Mouse (Mus musculus) kidney, postnatal 0 days (tissue): ENCODE data around the gene Tnrc6b. TPM values are rescaled to one million over a fixed set of nuclear protein-coding genes. Genes with fewer than 3 reads are reported as not detected.
"Not testable (repeated sequence)": the region's sequence is repeated elsewhere in the genome, so short reads cannot be mapped to it uniquely, and the experiment has no call there.

ENCODE experiments used
- ATAC-seq: fragments of 200-750 bp; cut with Nextera tagmentation; replicated peaks from 2 replicates; pipeline ENCODE4 v1.8.0; 2017; ENCODE audit warnings: low read depth, moderate number of reproducible peaks, moderate TSS enrichment, moderate library complexity; ENCODE audit not compliant: low FRiP score
- DNase-seq: peaks from one replicate; pipeline ENCODE4 v3.0.0-alpha.2; 2016; ENCODE audit warnings: low spot score
- H3K27ac ChIP-seq: fragments of 300-500 bp; sonication (generic); 2 replicates; pipeline ENCODE4 v1.5.1; 2014; ENCODE audit warnings: mild to moderate bottlenecking
- H3K27me3 ChIP-seq: fragments of 300-500 bp; sonication (generic); 2 replicates; pipeline ENCODE4 v1.6.1; 2014; ENCODE audit warnings: low read length, mixed read lengths; ENCODE audit not compliant: insufficient read depth
- H3K36me3 ChIP-seq: fragments of 300-500 bp; sonication (generic); 2 replicates; pipeline ENCODE4 v1.6.1; 2014; ENCODE audit warnings: low read length, mixed read lengths; ENCODE audit not compliant: insufficient read depth
- H3K4me1 ChIP-seq: fragments of 300-500 bp; sonication (generic); replicated peaks from 2 replicates; pipeline ENCODE4 v1.6.1; 2014; ENCODE audit warnings: antibody characterized with exemption, low read length, mixed read lengths; ENCODE audit not compliant: insufficient read depth
- H3K4me2 ChIP-seq: fragments of 300-500 bp; sonication (generic); 2 replicates; pipeline ENCODE4 v1.6.1; 2014; ENCODE audit warnings: mild to moderate bottlenecking, low read length, moderate library complexity, mixed read lengths
- H3K4me3 ChIP-seq: fragments of 300-500 bp; sonication (generic); replicated peaks from 2 replicates; pipeline ENCODE4 v1.5.1; 2014; ENCODE audit warnings: low read depth, low read length
- H3K9ac ChIP-seq: fragments of 300-500 bp; sonication (generic); 2 replicates; pipeline ENCODE4 v1.6.1; 2014; ENCODE audit warnings: low read depth, low read length
- H3K9me3 ChIP-seq: fragments of 300-500 bp; sonication (generic); replicated peaks from 2 replicates; pipeline ENCODE4 v1.6.1; 2016; ENCODE audit warnings: low read length, inconsistent platforms, mixed read lengths
- CTCF ChIP-seq: IDR thresholded peaks from 2 replicates; pipeline ENCODE4 v1.5.1; 2016; ENCODE audit warnings: antibody characterized with exemption, low read depth, mild to moderate bottlenecking, moderate library complexity
- WGBS: fragments of 180-500 bp; shearing (Covaris S2); extraction: QIAGEN DNeasy Blood & Tissue Kit; methylation state at CpG from one replicate; pipeline ENCODE4 v1.1.7; 2014; 5-methylcytosine and 5-hydroxymethylcytosine counted together
- polyA plus RNA-seq: library from polyadenylated mRNA; unstranded; fragments of >200 nt; fragmentation: Nextera tagmentation; extraction: Ambion mirVana; gene quantifications from 2 replicates; pipeline ENCODE4 v1.2.1, GENCODE M21; 2015

Tnrc6b gene
- polyA plus RNA-seq, 1 experiment from 2014 or later: 11.2 TPM

DNA sequence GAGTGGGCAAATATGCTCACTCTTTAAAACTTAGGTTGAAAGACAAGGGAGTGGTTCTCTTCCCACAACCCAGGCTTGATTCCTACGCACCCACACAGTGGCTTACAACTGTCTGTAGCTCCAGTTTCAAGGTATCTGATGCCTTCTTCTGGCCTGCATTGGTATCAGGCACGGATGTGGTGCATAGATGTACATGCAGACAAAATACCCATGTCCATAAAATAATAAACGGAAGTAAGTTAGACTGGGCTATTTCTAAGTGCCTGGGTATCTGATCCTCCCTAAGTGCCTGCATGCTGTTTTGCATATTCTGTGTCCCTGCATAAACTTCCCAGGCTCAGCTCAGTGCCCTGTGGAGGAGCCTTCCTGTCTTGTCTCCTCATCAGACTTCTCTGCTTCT, 20.4 kb downstream of the Tnrc6b start:
- WGBS: 42% methylated on average over 3 of the region's 3 CpGs
- H3K27me3 ChIP-seq: no peaks in the 10 kb centered on the region
- DNase-seq: no peak
- TF ChIP-seq CTCF: no peak
- peaks cover 7% of the 10 kb centered on the region; the same call in 1 of the 2 replicates for H3K4me1 ChIP-seq
- peak overlapping the region; percentile 50; the same call in 1 of the 2 replicates for H3K27ac ChIP-seq
- no peak overlapping the region for H3K4me3 ChIP-seq
- no peaks in the 10 kb centered on the region for H3K9me3 ChIP-seq
- no peak for ATAC-seq
- H3K4me2 ChIP-seq: no peak overlapping the region
- H3K9ac ChIP-seq: no peak overlapping the region
- no peaks in the 10 kb centered on the region for H3K36me3 ChIP-seq

DNA sequence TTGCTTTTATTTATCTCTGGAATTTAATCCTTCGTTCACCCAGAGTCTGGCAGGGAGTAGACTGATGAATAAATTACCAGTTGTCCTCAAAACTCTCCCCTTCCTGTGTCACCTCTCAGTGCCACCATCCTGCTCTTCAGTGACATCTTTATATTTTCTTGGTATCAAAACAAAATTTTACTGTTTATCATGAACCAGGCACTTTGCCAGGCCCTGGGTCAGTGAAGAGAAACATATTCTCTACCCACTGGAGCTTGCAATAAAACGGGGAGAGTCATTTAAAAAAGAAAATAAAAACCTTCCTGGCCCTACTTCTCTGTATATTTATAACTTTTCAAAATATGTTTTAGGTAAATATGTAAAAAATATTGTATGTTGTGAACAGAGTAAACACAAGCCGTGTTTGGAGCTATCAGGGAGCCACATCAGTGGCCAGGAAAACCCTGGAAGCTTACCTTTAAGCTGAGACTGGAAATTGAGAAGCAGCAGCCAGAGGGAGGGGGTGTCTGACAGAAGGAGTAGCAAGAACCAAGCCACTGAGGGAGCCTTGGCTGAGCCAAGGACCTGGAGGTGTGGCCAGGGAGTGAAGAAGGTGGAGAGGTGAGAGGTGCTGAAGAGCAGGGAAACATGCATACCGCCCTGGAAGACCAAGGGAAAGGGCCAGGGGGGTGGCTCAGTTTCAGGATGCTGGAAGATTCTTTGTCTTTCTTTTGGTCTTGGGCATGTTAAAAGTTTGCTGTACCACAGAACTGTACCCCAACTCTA, 21.3 kb downstream of the Tnrc6b start:
- Histone ChIP-seq H3K9ac (no peak overlapping the region), H3K36me3 (no peaks in the 10 kb centered on the region), H3K27me3 (no peaks in the 10 kb centered on the region), H3K9me3 (no peaks in the 10 kb centered on the region), H3K4me3 (no peak overlapping the region), H3K27ac (0 out of 2 replicates have a peak overlapping the region, but pooled peaks have one; percentile 50), H3K4me2 (no peak overlapping the region), H3K4me1 (peaks cover 7% of the 10 kb centered on the region; the same call in 1 of the 2 replicates)
- 12% methylated on average over 4 of the region's 4 CpGs for WGBS
- peak; percentile 64 for DNase-seq
- no peak for TF ChIP-seq CTCF
- no peak for ATAC-seq

DNA sequence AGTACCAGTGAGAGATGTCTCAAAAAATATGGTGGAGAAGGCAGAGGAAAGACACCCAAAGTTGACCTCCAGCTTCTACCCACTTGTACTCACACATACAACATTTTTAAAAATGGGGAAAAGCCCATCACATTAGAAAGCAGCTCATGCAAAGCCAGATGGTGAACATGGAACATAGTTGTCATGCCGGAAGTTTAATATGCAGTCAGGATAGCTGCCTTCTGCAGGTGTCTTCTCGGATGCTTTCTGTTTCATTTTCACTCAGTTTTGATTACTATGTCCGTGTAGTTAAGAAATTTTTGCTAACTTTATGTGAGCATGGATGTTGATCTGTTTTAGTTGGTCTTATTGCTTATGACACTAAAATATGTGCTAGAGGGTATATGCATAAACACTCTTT, 24.2 kb downstream of the Tnrc6b start:
- H3K36me3 ChIP-seq: no peaks in the 10 kb centered on the region
- H3K27me3 ChIP-seq: no peaks in the 10 kb centered on the region
- no peak for TF ChIP-seq CTCF
- H3K9me3 ChIP-seq: no peaks in the 10 kb centered on the region
- peaks cover 7% of the 10 kb centered on the region; the same call in 1 of the 2 replicates for H3K4me1 ChIP-seq
- 91% methylated on average over 3 of the region's 3 CpGs for WGBS
- H3K4me2 ChIP-seq: no peak overlapping the region
- no peak overlapping the region for H3K4me3 ChIP-seq
- no peak for DNase-seq
- ATAC-seq: no peak
- H3K27ac ChIP-seq: no peak overlapping the region
- H3K9ac ChIP-seq: no peak overlapping the region

DNA sequence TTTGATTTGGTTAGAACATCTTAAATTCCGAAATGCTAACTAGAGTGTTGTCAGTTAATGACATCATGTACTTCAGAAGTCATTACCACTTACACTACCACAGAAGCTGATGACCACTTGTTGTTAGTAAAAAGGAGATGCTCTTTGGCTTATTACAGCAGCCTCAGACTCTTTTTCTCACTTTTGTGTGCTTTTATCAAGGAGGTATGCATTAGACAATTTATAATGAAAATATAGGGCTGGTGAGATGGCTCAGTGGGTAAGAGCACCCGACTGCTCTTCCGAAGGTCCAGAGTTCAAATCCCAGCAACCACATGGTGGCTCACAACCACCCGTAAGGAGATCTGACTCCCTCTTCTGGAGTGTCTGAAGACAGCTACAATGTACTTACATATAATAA, 24.6 kb downstream of the Tnrc6b start:
- not testable (repeated sequence) for H3K4me3 ChIP-seq, DNase-seq, H3K9me3 ChIP-seq, H3K9ac ChIP-seq, H3K27ac ChIP-seq, H3K4me2 ChIP-seq, H3K4me1 ChIP-seq, H3K36me3 ChIP-seq, ATAC-seq, H3K27me3 ChIP-seq
- WGBS: 90% methylated on average over 3 of the region's 4 CpGs

DNA sequence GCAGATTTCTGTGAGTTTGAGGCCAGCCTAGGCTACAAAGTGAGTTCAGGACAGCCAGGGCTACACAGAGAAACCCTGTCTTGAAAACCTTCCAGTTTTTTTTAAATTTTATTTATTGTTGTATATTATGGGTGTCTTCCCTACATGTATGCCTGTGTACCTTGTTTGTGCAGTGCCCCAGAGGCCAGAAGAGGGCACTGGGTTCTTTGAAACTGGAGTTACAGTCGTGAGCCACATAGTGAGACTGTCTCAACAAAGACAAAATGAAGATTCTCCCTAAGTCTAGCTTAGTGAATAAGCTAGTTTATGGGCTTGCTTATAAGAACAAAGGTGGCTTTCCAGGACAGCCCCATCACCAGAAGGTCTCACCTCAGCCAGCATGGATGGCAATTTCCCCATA, 25.4 kb downstream of the Tnrc6b start:
- no peak for DNase-seq
- no peak for ATAC-seq
- Histone ChIP-seq H3K4me1 (peaks cover 7% of the 10 kb centered on the region; the same call in 1 of the 2 replicates), H3K27me3 (no peaks in the 10 kb centered on the region), H3K36me3 (no peaks in the 10 kb centered on the region), H3K4me2 (no peak overlapping the region), H3K9me3 (no peaks in the 10 kb centered on the region), H3K4me3 (no peak overlapping the region), H3K27ac (no peak overlapping the region), H3K9ac (no peak overlapping the region)
- WGBS: 27% methylated on average over 1 of the region's 1 CpGs
- TF ChIP-seq CTCF: no peak

DNA sequence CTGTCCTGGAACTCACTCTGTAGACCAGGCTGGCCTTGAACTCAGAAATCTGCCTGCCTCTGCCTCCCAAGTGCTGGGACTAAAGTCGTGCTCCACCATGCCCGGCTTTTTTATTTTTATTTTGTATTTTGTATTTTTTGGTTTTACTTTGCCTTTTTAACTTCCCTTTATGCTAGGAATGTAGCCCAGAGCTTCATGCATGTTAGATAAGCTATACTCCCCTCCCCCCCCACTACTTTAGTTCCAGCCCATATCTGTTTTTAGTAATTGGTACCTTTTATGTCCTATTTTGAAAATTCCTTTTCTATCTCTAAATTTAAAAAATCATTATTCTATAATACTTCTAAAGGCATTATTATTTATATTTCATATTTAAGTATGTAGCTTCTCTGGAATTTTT, 27.1 kb downstream of the Tnrc6b start:
- no peak for ATAC-seq
- H3K27ac ChIP-seq: no peak overlapping the region
- no peak overlapping the region for H3K9ac ChIP-seq
- WGBS: 98% methylated on average over 2 of the region's 2 CpGs
- no peak overlapping the region for H3K4me2 ChIP-seq
- no peaks in the 10 kb centered on the region for H3K36me3 ChIP-seq
- no peaks in the 10 kb centered on the region for H3K27me3 ChIP-seq
- H3K4me3 ChIP-seq: no peak overlapping the region
- no peaks in the 10 kb centered on the region for H3K9me3 ChIP-seq
- no peak for TF ChIP-seq CTCF
- DNase-seq: no peak
- no peaks in the 10 kb centered on the region for H3K4me1 ChIP-seq
